Mouse (Mus musculus): ENCODE data around the gene Ssh1. TPM values are rescaled to one million over a fixed set of nuclear protein-coding genes. Genes with fewer than 3 reads are reported as not detected.

The Ssh1 gene
- polyA plus RNA-seq, 1 experiment from 2014 or later = 17.5 TPM

GRCm38 (mm10) chr5:113888186-113888795 lies 105.4 kb downstream of the Ssh1 start:
- TF ChIP-seq CTCF (IDR thresholded peaks at IDR 0.05) = no peak
- DNase-seq (ENCODE audit: low read depth, low spot score) (no peak), ATAC-seq (no peak)
- in situ Hi-C loops (cut with MboI; ENCODE audit: low pct_unique_long_range_greater_than_20kb) = loop anchor here (25.0 kb wide), 2 partner anchors 676 to 1601 kb away; partner anchors contain the start of genes 2900026A02Rik and Tpst2
- H3K27me3 ChIP-seq = no peaks in the 10 kb centered on the region
- CTCF ChIA-PET = interaction anchor here (1.8 to 2.4 kb wide), 2 partner anchors 11 to 30 kb away, joined by 4 to 10 read pairs; no protein-coding TSS in a partner anchor
- POLR2A ChIA-PET = interaction anchor here (1.1 to 1.2 kb wide), 2 partner anchors 13 to 20 kb away, joined by 3 read pairs; partner anchors contain the start of gene Coro1c

DNA sequence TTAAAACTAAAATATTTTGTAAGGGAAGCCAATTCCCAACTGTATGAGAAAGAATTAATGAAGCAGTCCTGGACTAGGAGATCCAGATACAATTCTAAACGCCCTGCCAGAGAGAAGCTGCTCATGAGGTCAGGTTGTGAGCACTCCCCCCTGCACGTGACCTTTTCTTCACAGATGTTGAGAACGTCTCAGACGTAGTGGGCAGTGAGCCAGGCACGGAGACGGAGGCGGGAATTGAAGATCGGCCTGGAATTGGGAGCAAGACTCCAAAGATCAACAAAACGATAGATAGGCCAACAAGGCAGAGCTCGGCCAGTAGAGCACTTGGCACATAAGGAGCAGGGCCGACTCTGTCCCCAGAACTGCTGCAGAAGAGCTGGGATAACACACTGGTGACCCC lies 106.6 kb downstream of the Ssh1 start:
- ChIA-PET POLR2A (interaction anchor here (1.5 kb wide), 1 partner anchor 11 kb away, joined by 3 read pairs; no protein-coding TSS in a partner anchor), CTCF (interaction anchor here (1.8 kb wide), 1 partner anchor 29 kb away, joined by 4 read pairs; no protein-coding TSS in a partner anchor)
- no peak for TF ChIP-seq CTCF (IDR thresholded peaks at IDR 0.05)
- DNase-seq (ENCODE audit: low read depth, low spot score) (no peak), ATAC-seq (no peak)
- in situ Hi-C loops (cut with MboI; ENCODE audit: low pct_unique_long_range_greater_than_20kb) = loop anchor here (25.0 kb wide), 2 partner anchors 675 to 1600 kb away; partner anchors contain the start of genes 2900026A02Rik and Tpst2
- no peaks in the 10 kb centered on the region for H3K27me3 ChIP-seq

Other genes starting within 250 kb of the Ssh1 start
- 63.4 TPM for gene Sart3, start 221.4 kb downstream of the Ssh1 start, polyA plus RNA-seq (2021)
- gene Iscu, start 221.1 kb downstream of the Ssh1 start, polyA plus RNA-seq (2021) = 189 TPM
- gene Tmem119, start 193.4 kb downstream of the Ssh1 start, polyA plus RNA-seq (2021) = not detected
- gene Selplg, start 161.2 kb downstream of the Ssh1 start, polyA plus RNA-seq (2021) = 0.04 TPM
- gene Coro1c, start 85.1 kb downstream of the Ssh1 start, polyA plus RNA-seq (2021) = 160 TPM
- gene Dao, start 9.8 kb upstream of the Ssh1 start, polyA plus RNA-seq (2021) = 0.18 TPM
- gene Usp30, start 71.6 kb upstream of the Ssh1 start, polyA plus RNA-seq (2021) = 36.2 TPM
- gene Svop, start 97.7 kb upstream of the Ssh1 start, polyA plus RNA-seq (2021) = 0.06 TPM
- gene Alkbh2, start 134.3 kb upstream of the Ssh1 start, polyA plus RNA-seq (2021) = 34.1 TPM
- gene Ung, start 136.5 kb upstream of the Ssh1 start, polyA plus RNA-seq (2021) = 13.2 TPM
- gene Acacb, start 152.6 kb upstream of the Ssh1 start, polyA plus RNA-seq (2021) = 13.4 TPM